In genomic region chr2:65552222-65552621, GRCm38 (mm10) we compare ENCODE assay signal across 11 mouse cellular contexts. TPM values are rescaled to one million over a fixed set of nuclear protein-coding genes. Genes with fewer than 3 reads are reported as not detected.
A peak's percentile ranks its signal among the peaks of the same experiment; 100 is the strongest.
DNase-seq lines count a peak whose midpoint lies in the region; ATAC-seq and TF ChIP-seq lines count a peak whose summit lies in the region.
"Had no signal": no experiment of that assay in that cellular context is flagged by ENCODE, and none has a peak within 500 bp of the region (broad histone marks: within the 10 kb centered on the region; RNA-seq: fewer than 3 reads in every experiment).

No protein-coding gene starts in this region.

- H3K27me3 ChIP-seq in forebrain, embryonic 15.5 days, result no peaks in the 10 kb centered on the region
- no peaks in the 10 kb centered on the region for H3K27me3 ChIP-seq in midbrain, embryonic 13.5 days

- ATAC-seq in forebrain, embryonic 15.5 days (replicated peaks), result peak; percentile 20; the same call in 1 of the 2 replicates
- peak; percentile 80 for ATAC-seq in midbrain, embryonic 13.5 days
- no peak for ATAC-seq in erythroid progenitor cell, adult 5-6 weeks (replicated peaks; ENCODE audit: low FRiP score, poor library complexity, severe bottlenecking)

- H3K4me2 ChIP-seq in forebrain, embryonic 15.5 days (replicated peaks), result no peak overlapping the region
- H3K4me2 ChIP-seq in midbrain, embryonic 13.5 days (replicated peaks), result no peak overlapping the region

- H3K4me1 ChIP-seq in forebrain, embryonic 15.5 days, result peaks cover 7% of the 10 kb centered on the region
- peaks cover 33% of the 10 kb centered on the region for H3K4me1 ChIP-seq in midbrain, embryonic 13.5 days (replicated peaks)

- no peaks in the 10 kb centered on the region for H3K36me3 ChIP-seq in forebrain, embryonic 15.5 days
- H3K36me3 ChIP-seq in midbrain, embryonic 13.5 days, result 0 out of 2 replicates have a peak, but pooled peaks cover 4% of the 10 kb centered on the region

- no peak overlapping the region for H3K27ac ChIP-seq in gastrocnemius, adult 2 months
- H3K27ac ChIP-seq in forebrain, embryonic 15.5 days (replicated peaks), result peak overlapping the region; percentile 25; the same call in 1 of the 2 replicates
- peak overlapping the region; percentile 52 for H3K27ac ChIP-seq in midbrain, embryonic 13.5 days

- intact Hi-C loops in gastrocnemius, adult 2 months (cut with DNase I), result loop anchor here (5.0 kb wide), 1 partner anchor 65 kb away; no protein-coding TSS in a partner anchor

- H3K9ac ChIP-seq in forebrain, embryonic 15.5 days (replicated peaks), result no peak overlapping the region
- H3K9ac ChIP-seq in midbrain, embryonic 13.5 days (replicated peaks), result no peak overlapping the region

- DNase-seq in gastrocnemius, adult 2 months, result peak; percentile 38
- DNase-seq in gastrocnemius, postnatal 25 days, result no peak
- peak; percentile 65 for DNase-seq in adrenal gland, adult 8-10 months
- no peak for DNase-seq in cerebellum, postnatal 14 days
- DNase-seq in cerebellum, postnatal 36 days, result no peak
- DNase-seq: cerebellum, adult 18-20 months; heart, postnatal 10 days; lung, adult 2 months had no signal

- H3K9me3 ChIP-seq in forebrain, embryonic 15.5 days, result no peaks in the 10 kb centered on the region
- H3K9me3 ChIP-seq in midbrain, embryonic 13.5 days, result no peaks in the 10 kb centered on the region

- TF ChIP-seq CTCF in gastrocnemius, adult 2 months (IDR thresholded peaks at IDR 0.05), result no peak

- 52% methylated on average over 5 of the region's 5 CpGs for WGBS in forebrain, embryonic 15.5 days
- WGBS in midbrain, embryonic 13.5 days, result 45% methylated on average over 5 of the region's 5 CpGs

- no peak overlapping the region for H3K4me3 ChIP-seq in gastrocnemius, adult 2 months
- no peak overlapping the region for H3K4me3 ChIP-seq in forebrain, embryonic 15.5 days
- no peak overlapping the region for H3K4me3 ChIP-seq in midbrain, embryonic 13.5 days (replicated peaks)

RNA-seq across cellular contexts. Expression of gene Scn3a, which starts 15.2 kb away (rescaled TPM):
- total RNA-seq in gastrocnemius, adult 2 months (2021), result under 1 TPM; 0.18 to 0.25 TPM
- total RNA-seq in gastrocnemius, postnatal 25 days (2021), result under 1 TPM; 0.33 to 0.54 TPM
- total RNA-seq in adrenal gland, adult 8-10 months (2022), result 1 to 10 TPM; 4.5 to 8.2 (median 6.3) TPM
- 45.1 and 51.9 TPM in 2 replicates for polyA plus RNA-seq in forebrain, embryonic 15.5 days (2015; fragmentation: Nextera tagmentation; extraction: Ambion mirVana)
- polyA plus RNA-seq in midbrain, embryonic 13.5 days (2015; fragmentation: Nextera tagmentation; extraction: Ambion mirVana), result 63.2 and 69.1 TPM in 2 replicates
- not detected in 2 replicates for total RNA-seq in erythroid progenitor cell, adult 5-6 weeks (2015; ENCODE audit: low replicate concordance)
- total RNA-seq in erythroid progenitor cell, adult 5-6 weeks (2017; ENCODE audit: low replicate concordance), result not detected in 2 replicates

Comparison
In these comparisons a context has a peak if more than half of its experiments do, and no peak if none do; other contexts are left out.
1. DNase-seq: peak in gastrocnemius, adult 2 months (single experiment) and adrenal gland, adult 8-10 months (single experiment); none in gastrocnemius, postnatal 25 days (single experiment), cerebellum, postnatal 14 days (0 of 2) and cerebellum, postnatal 36 days (0 of 2).